Mouse (Mus musculus): ENCODE results near the gene Serpinb3d. TPM values are rescaled to one million over a fixed set of nuclear protein-coding genes. Genes with fewer than 3 reads are reported as not detected.

Gene Serpinb3d
- total RNA-seq (2023), result not detected in 2 replicates

GRCm38 (mm10) chr1:107083406-107083805, at the start of gene Serpinb3d:
Gene Serpinb3d (minus strand): TSS chr1:107083506.

GRCm38 (mm10) chr1:107052203-107052602, 31.1 kb downstream of the Serpinb3d start, which contains the start of gene Serpinb3a:
Gene Serpinb3a (minus strand): TSS chr1:107052303.

Other genes with a start within 250 kb of the Serpinb3d start
- gene Serpinb5, start 222.3 kb downstream of the Serpinb3d start, total RNA-seq (2023), result not detected in 2 replicates
- gene Serpinb12, start 149.1 kb downstream of the Serpinb3d start, total RNA-seq (2023), result 0.38 TPM in 1 of 2 replicates, not detected in the other
- not detected in 2 replicates for gene Serpinb13, start 102.5 kb downstream of the Serpinb3d start, total RNA-seq (2023)
- gene Serpinb3a, start 31.2 kb downstream of the Serpinb3d start, total RNA-seq (2023), result not detected in 2 replicates
- gene Serpinb3b, start 194.9 kb upstream of the Serpinb3d start, total RNA-seq (2023), result not detected in 2 replicates
- gene Serpinb3c, start 194.9 kb upstream of the Serpinb3d start, total RNA-seq (2023), result not detected in 2 replicates